Mouse (Mus musculus) testis, adult 2 months (tissue): ENCODE results near the gene U2af1.

ENCODE experiments used
- CTCF ChIP-seq: fragments of 200-500 bp; IDR thresholded peaks from 2 replicates; pipeline ENCODE4 v1.5.1; 2012; ENCODE audit warnings: low read depth, mild to moderate bottlenecking, inconsistent platforms, low read length, moderate library complexity; ENCODE audit not compliant: control insufficient read depth, insufficient read depth, insufficient replicate concordance
- POLR2A ChIP-seq: fragments of 200-500 bp; IDR thresholded peaks from 2 replicates; pipeline ENCODE4 v1.6.1; 2012; ENCODE audit warnings: low read depth, mild to moderate bottlenecking, inconsistent platforms, low read length, moderate library complexity; ENCODE audit not compliant: control insufficient read depth

DNA sequence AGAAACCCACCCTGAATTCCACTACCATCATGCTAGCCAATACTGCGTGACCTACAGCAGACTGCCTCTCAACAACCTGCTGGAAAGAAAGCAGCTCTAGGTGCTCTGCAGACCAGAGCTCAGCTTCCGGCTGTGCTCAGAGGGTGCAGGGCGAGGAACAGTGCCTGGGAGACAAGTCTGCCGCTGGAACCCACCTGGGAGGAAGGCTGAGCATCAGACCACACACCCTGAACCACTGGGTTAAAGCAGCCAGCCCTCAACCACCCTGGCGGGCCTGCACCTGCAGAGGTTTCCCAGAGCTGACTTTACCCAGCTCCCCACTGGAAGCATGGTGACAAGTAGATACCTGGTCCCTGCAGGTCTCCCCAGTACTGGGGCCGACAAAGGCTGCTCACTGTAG lies 5.4 kb downstream of the U2af1 start:
- TF ChIP-seq CTCF (no peak), POLR2A (no peak)
